In genomic region chr12:94674925-94675324, GRCm38 (mm10) we compare ENCODE assay signal across 22 mouse cellular contexts.
A peak's percentile ranks its signal among the peaks of the same experiment; 100 is the strongest.
DNase-seq lines count a peak whose midpoint lies in the region; ATAC-seq and TF ChIP-seq lines count a peak whose summit lies in the region.
"Had no signal": no experiment of that assay in that cellular context is flagged by ENCODE, and none has a peak within 500 bp of the region (broad histone marks: within the 10 kb centered on the region; RNA-seq: fewer than 3 reads in every experiment).

No protein-coding gene starts in this region.

- TF ChIP-seq POLR2A in heart, adult 2 months (IDR thresholded peaks at IDR 0.05; ENCODE audit: insufficient read depth, low read depth, low read length), result no peak

- H3K9me3 ChIP-seq in forebrain, embryonic 10.5 days, result no peaks in the 10 kb centered on the region
- H3K9me3 ChIP-seq in forebrain, embryonic 12.5 days, result no peaks in the 10 kb centered on the region
- H3K9me3 ChIP-seq in kidney, embryonic 14.5 days (ENCODE audit: control insufficient read depth, low read length), result no peaks in the 10 kb centered on the region
- no peaks in the 10 kb centered on the region for H3K9me3 ChIP-seq in midbrain, embryonic 13.5 days
- H3K9me3 ChIP-seq: embryonic facial prominence, embryonic 13.5 days; hindbrain, embryonic 15.5 days; limb, embryonic 13.5 days; stomach, embryonic 15.5 days had no signal

- no peak overlapping the region for H3K9ac ChIP-seq in forebrain, embryonic 12.5 days
- no peak overlapping the region for H3K9ac ChIP-seq in kidney, embryonic 14.5 days (ENCODE audit: low read depth, low read length)
- no peak overlapping the region for H3K9ac ChIP-seq in midbrain, embryonic 13.5 days (replicated peaks)
- no peak overlapping the region for H3K9ac ChIP-seq in heart, adult 2 months (ENCODE audit: low read depth, low read length)
- H3K9ac ChIP-seq: embryonic facial prominence, embryonic 13.5 days; hindbrain, embryonic 15.5 days; limb, embryonic 13.5 days; liver, embryonic 14.5 days; stomach, embryonic 15.5 days had no signal

- no peaks in the 10 kb centered on the region for H3K27me3 ChIP-seq in forebrain, embryonic 10.5 days (ENCODE audit: poor library complexity, severe bottlenecking)
- no peaks in the 10 kb centered on the region for H3K27me3 ChIP-seq in forebrain, embryonic 12.5 days
- no peaks in the 10 kb centered on the region for H3K27me3 ChIP-seq in kidney, embryonic 14.5 days (ENCODE audit: control insufficient read depth, insufficient read depth, low read length)
- no peaks in the 10 kb centered on the region for H3K27me3 ChIP-seq in midbrain, embryonic 13.5 days
- H3K27me3 ChIP-seq in heart, adult 2 months (ENCODE audit: control insufficient read depth, insufficient read depth, low read length), result no peaks in the 10 kb centered on the region
- H3K27me3 ChIP-seq: embryonic facial prominence, embryonic 13.5 days; hindbrain, embryonic 15.5 days; limb, embryonic 13.5 days; stomach, embryonic 15.5 days had no signal

- H3K4me2 ChIP-seq in forebrain, embryonic 12.5 days, result no peak overlapping the region
- H3K4me2 ChIP-seq in kidney, embryonic 14.5 days (replicated peaks; ENCODE audit: low read depth, low read length), result no peak overlapping the region
- no peak overlapping the region for H3K4me2 ChIP-seq in midbrain, embryonic 13.5 days (replicated peaks)
- H3K4me2 ChIP-seq: embryonic facial prominence, embryonic 13.5 days; heart, embryonic 11.5 days; hindbrain, embryonic 15.5 days; limb, embryonic 13.5 days; stomach, embryonic 15.5 days had no signal

- no peaks in the 10 kb centered on the region for H3K79me2 ChIP-seq in heart, adult 2 months (replicated peaks; ENCODE audit: control insufficient read depth, insufficient read depth, low read length)

- H3K27ac ChIP-seq in forebrain, embryonic 10.5 days, result 0 out of 2 replicates have a peak overlapping the region, but pooled peaks have one; percentile 35
- no peak overlapping the region for H3K27ac ChIP-seq in forebrain, embryonic 12.5 days
- H3K27ac ChIP-seq in kidney, embryonic 14.5 days (ENCODE audit: low read depth, low read length), result no peak overlapping the region
- no peak overlapping the region for H3K27ac ChIP-seq in midbrain, embryonic 13.5 days
- H3K27ac ChIP-seq in heart, adult 2 months, result no peak overlapping the region
- H3K27ac ChIP-seq: embryonic facial prominence, embryonic 13.5 days; hindbrain, embryonic 15.5 days; layer of hippocampus, adult 2 months; limb, embryonic 13.5 days; liver, embryonic 14.5 days; stomach, embryonic 15.5 days had no signal

- intact Hi-C loops in heart, adult 2 months (cut with DNase I), result no loop called here

- TF ChIP-seq CTCF in heart, adult 2 months (IDR thresholded peaks at IDR 0.05), result no peak

- no peak for TF ChIP-seq EP300 in heart, adult 2 months (IDR thresholded peaks at IDR 0.05; ENCODE audit: insufficient read depth, low read depth, low read length)

- H3K36me3 ChIP-seq in forebrain, embryonic 10.5 days (replicated peaks), result no peaks in the 10 kb centered on the region
- H3K36me3 ChIP-seq in forebrain, embryonic 12.5 days (replicated peaks), result no peaks in the 10 kb centered on the region
- H3K36me3 ChIP-seq in kidney, embryonic 14.5 days (ENCODE audit: control insufficient read depth, insufficient read depth, low read length), result no peaks in the 10 kb centered on the region
- no peaks in the 10 kb centered on the region for H3K36me3 ChIP-seq in midbrain, embryonic 13.5 days
- H3K36me3 ChIP-seq in heart, adult 2 months (ENCODE audit: control insufficient read depth, insufficient read depth, low read length), result no peaks in the 10 kb centered on the region
- H3K36me3 ChIP-seq: embryonic facial prominence, embryonic 13.5 days; G1E; hindbrain, embryonic 15.5 days; limb, embryonic 13.5 days; stomach, embryonic 15.5 days had no signal

- DNase-seq in forebrain, embryonic 10.5 days (ENCODE audit: extremely low spot score, low spot score), result peak; percentile 16
- DNase-seq in kidney, postnatal 4 days, result peak; percentile 1 to 3
- DNase-seq in embryo, embryonic 11 days, result peak; percentile 56
- no peak for DNase-seq in yolk sac, embryonic 10.5 days (ENCODE audit: low spot score)
- no peak for DNase-seq in heart, adult 2 months
- DNase-seq: heart, postnatal 14 days; kidney, adult 18-20 months; spleen, adult 18-20 months; thymus, adult 2 months had no signal

- no peak for ATAC-seq in forebrain, embryonic 12.5 days (ENCODE audit: low FRiP score)
- no peak for ATAC-seq in kidney, embryonic 14.5 days (ENCODE audit: low FRiP score, low TSS enrichment)
- peak; percentile 80 for ATAC-seq in midbrain, embryonic 13.5 days
- ATAC-seq: CD4-positive, CD25-positive, alpha-beta regulatory T cell, adult 4 months; lung, postnatal 0 days had no signal

- H3K4me1 ChIP-seq in forebrain, embryonic 10.5 days, result peaks cover 9% of the 10 kb centered on the region
- no peaks in the 10 kb centered on the region for H3K4me1 ChIP-seq in forebrain, embryonic 12.5 days
- H3K4me1 ChIP-seq in kidney, embryonic 14.5 days (ENCODE audit: control insufficient read depth, insufficient read depth, low read length), result no peaks in the 10 kb centered on the region
- no peaks in the 10 kb centered on the region for H3K4me1 ChIP-seq in midbrain, embryonic 13.5 days (replicated peaks)
- H3K4me1 ChIP-seq in heart, adult 2 months (ENCODE audit: control insufficient read depth, insufficient read depth, low read length), result no peaks in the 10 kb centered on the region
- H3K4me1 ChIP-seq: hindbrain, embryonic 15.5 days; limb, embryonic 13.5 days; stomach, embryonic 15.5 days had no signal

- H3K4me3 ChIP-seq in forebrain, embryonic 10.5 days, result no peak overlapping the region
- H3K4me3 ChIP-seq in forebrain, embryonic 12.5 days (replicated peaks), result no peak overlapping the region
- H3K4me3 ChIP-seq in kidney, embryonic 14.5 days (ENCODE audit: low read length), result no peak overlapping the region
- H3K4me3 ChIP-seq in midbrain, embryonic 13.5 days (replicated peaks), result no peak overlapping the region
- H3K4me3 ChIP-seq in heart, adult 2 months, result no peak overlapping the region
- H3K4me3 ChIP-seq: embryonic facial prominence, embryonic 13.5 days; hindbrain, embryonic 15.5 days; layer of hippocampus, adult 2 months; limb, embryonic 13.5 days; stomach, embryonic 15.5 days had no signal

- 35% methylated on average over 2 of the region's 2 CpGs for WGBS in forebrain, embryonic 10.5 days
- WGBS in forebrain, embryonic 12.5 days, result 47% methylated on average over 2 of the region's 2 CpGs
- WGBS in kidney, embryonic 14.5 days, result 70% methylated on average over 2 of the region's 2 CpGs
- WGBS in midbrain, embryonic 13.5 days, result 47% methylated on average over 2 of the region's 2 CpGs
- 96% methylated on average over 2 of the region's 2 CpGs for WGBS in heart, adult 2 months

Comparison
In these comparisons a context has a peak if more than half of its experiments do, and no peak if none do; other contexts are left out.
1. DNase-seq: peak in forebrain, embryonic 10.5 days (single experiment), kidney, postnatal 4 days (2 of 2) and embryo, embryonic 11 days (single experiment); none in yolk sac, embryonic 10.5 days (single experiment) and heart, adult 2 months (0 of 2).